Mouse (Mus musculus) midbrain, embryonic 16.5 days (tissue): ENCODE data around the gene Lipo4. TPM values are rescaled to one million over a fixed set of nuclear protein-coding genes. Genes with fewer than 3 reads are reported as not detected.
"Not testable (repeated sequence)": the region's sequence is repeated elsewhere in the genome, so short reads cannot be mapped to it uniquely, and the experiment has no call there.

Source experiments
- ATAC-seq: fragments of 200-750 bp; cut with Nextera tagmentation; 2 replicates; pipeline ENCODE4 v1.8.0; 2017; ENCODE audit warnings: moderate TSS enrichment
- H3K27ac ChIP-seq: fragments of 300-500 bp; sonication (generic); 2 replicates; pipeline ENCODE4 v1.5.1; 2014; ENCODE audit warnings: mild to moderate bottlenecking, low read length, mixed read lengths
- H3K27me3 ChIP-seq: fragments of 300-500 bp; sonication (generic); 2 replicates; pipeline ENCODE4 v1.6.1; 2014; ENCODE audit warnings: low read depth, low read length, mixed read lengths; ENCODE audit not compliant: control insufficient read depth, insufficient read depth
- H3K36me3 ChIP-seq: fragments of 300-500 bp; sonication (generic); 2 replicates; pipeline ENCODE4 v1.6.1; 2014; ENCODE audit warnings: mild to moderate bottlenecking, low read length, moderate library complexity, mixed read lengths; ENCODE audit not compliant: control insufficient read depth, insufficient read depth
- H3K4me1 ChIP-seq: fragments of 300-500 bp; sonication (generic); 2 replicates; pipeline ENCODE4 v1.6.1; 2014; ENCODE audit warnings: mild to moderate bottlenecking, low read length, mixed read lengths; ENCODE audit not compliant: control insufficient read depth, insufficient read depth
- H3K4me2 ChIP-seq: fragments of 300-500 bp; sonication (generic); 2 replicates; pipeline ENCODE4 v1.6.1; 2014; ENCODE audit warnings: mild to moderate bottlenecking, low read length, mixed read lengths
- H3K4me3 ChIP-seq: fragments of 300-500 bp; sonication (generic); 2 replicates; pipeline ENCODE4 v1.5.1; 2014; ENCODE audit warnings: low read depth, mild to moderate bottlenecking, low read length, moderate library complexity, mixed read lengths
- H3K9ac ChIP-seq: fragments of 300-500 bp; sonication (generic); 2 replicates; pipeline ENCODE4 v1.6.1; 2014; ENCODE audit warnings: low read depth, low read length, mixed read lengths
- H3K9me3 ChIP-seq: fragments of 300-500 bp; sonication (generic); replicated peaks from 2 replicates; pipeline ENCODE4 v1.6.1; 2014; ENCODE audit warnings: mild to moderate bottlenecking, low read length, mixed read lengths; ENCODE audit not compliant: control insufficient read depth, poor library complexity, severe bottlenecking
- WGBS: fragments of 180-500 bp; shearing (Covaris S2); extraction: QIAGEN DNeasy Blood & Tissue Kit; methylation state at CpG from one replicate; pipeline ENCODE4 v1.1.7; 2014; 5-methylcytosine and 5-hydroxymethylcytosine counted together
- polyA plus RNA-seq: library from polyadenylated mRNA; unstranded; fragments of >200 nt; fragmentation: Nextera tagmentation; extraction: Ambion mirVana; gene quantifications from 2 replicates; pipeline ENCODE4 v1.2.1, GENCODE M21; 2015

The Lipo4 gene
- polyA plus RNA-seq: not detected in 2 replicates

- no peaks in the 10 kb centered on the region for H3K4me1 ChIP-seq
- no peak within 1 kb of the TSS for H3K4me2 ChIP-seq
- H3K27me3 ChIP-seq: no peaks in the 10 kb centered on the region
- H3K36me3 ChIP-seq: no peaks in the 10 kb centered on the region
- H3K9ac ChIP-seq: no peak within 1 kb of the TSS
- ATAC-seq: no peak
- H3K4me3 ChIP-seq: no peak within 1 kb of the TSS
- no peaks in the 10 kb centered on the region for H3K9me3 ChIP-seq
- H3K27ac ChIP-seq: no peak within 1 kb of the TSS
These were observed at the start of gene Lipo4 for GRCm38 (mm10) chr19:33517680-33518079. TSS of gene Lipo4 (minus strand) at chr19:33517780.

GRCm38 (mm10) chr19:33456426-33456825 lies 61.2 kb downstream of the Lipo4 start:
- not testable (repeated sequence) for H3K9me3 ChIP-seq, ATAC-seq, H3K27ac ChIP-seq, H3K27me3 ChIP-seq, H3K4me1 ChIP-seq, H3K4me3 ChIP-seq, H3K36me3 ChIP-seq, H3K9ac ChIP-seq, H3K4me2 ChIP-seq
- 35% methylated on average over 4 of the region's 4 CpGs for WGBS

GRCm38 (mm10) chr19:33453725-33454124 lies 63.9 kb downstream of the Lipo4 start:
- Histone ChIP-seq H3K4me3 (no peak overlapping the region), H3K4me1 (no peaks in the 10 kb centered on the region), H3K9me3 (no peaks in the 10 kb centered on the region; the same call in 1 of the 2 replicates), H3K36me3 (no peaks in the 10 kb centered on the region), H3K4me2 (no peak overlapping the region), H3K27ac (no peak overlapping the region), H3K9ac (no peak overlapping the region), H3K27me3 (no peaks in the 10 kb centered on the region)
- ATAC-seq: no peak
- WGBS: 63% methylated on average over 4 of the region's 4 CpGs

Other genes starting within 250 kb of the Lipo4 start
- 10.1 and 10.9 TPM in 2 replicates for gene Rnls, start 125.5 kb downstream of the Lipo4 start, polyA plus RNA-seq
- gene Gm8978, start 107.5 kb upstream of the Lipo4 start, polyA plus RNA-seq: not detected in 2 replicates
- 1.2 and 1.7 TPM in 2 replicates for gene Lipo2, start 233.6 kb upstream of the Lipo4 start, polyA plus RNA-seq
- 15.5 and 16.7 TPM in 2 replicates for gene Lipo3, start 244.2 kb upstream of the Lipo4 start, polyA plus RNA-seq